Mouse (Mus musculus) forebrain, embryonic 12.5 days (tissue): Measurements from ENCODE around the gene Nfya. TPM values are rescaled to one million over a fixed set of nuclear protein-coding genes. Genes with fewer than 3 reads are reported as not detected.
"Not testable (repeated sequence)": the region's sequence is repeated elsewhere in the genome, so short reads cannot be mapped to it uniquely, and the experiment has no call there.

Experiments used
- ATAC-seq: fragments of 200-750 bp; cut with Nextera tagmentation; 2 replicates; pipeline ENCODE4 v1.8.0; 2017; ENCODE audit warnings: moderate TSS enrichment; ENCODE audit not compliant: low FRiP score
- H3K27ac ChIP-seq: fragments of 300-500 bp; sonication (generic); 2 replicates; pipeline ENCODE4 v1.5.1; 2016; ENCODE audit warnings: mild to moderate bottlenecking
- H3K27me3 ChIP-seq: fragments of 300-500 bp; sonication (generic); 2 replicates; pipeline ENCODE4 v1.6.1; 2016; ENCODE audit warnings: mild to moderate bottlenecking
- H3K36me3 ChIP-seq: fragments of 300-500 bp; sonication (generic); replicated peaks from 2 replicates; pipeline ENCODE4 v1.6.1; 2016; ENCODE audit warnings: mild to moderate bottlenecking
- H3K4me1 ChIP-seq: fragments of 300-500 bp; sonication (generic); 2 replicates; pipeline ENCODE4 v1.6.1; 2016
- H3K4me2 ChIP-seq: fragments of 300-500 bp; sonication (generic); 2 replicates; pipeline ENCODE4 v1.6.1; 2016; ENCODE audit warnings: mild to moderate bottlenecking, moderate library complexity
- H3K4me3 ChIP-seq: fragments of 300-500 bp; sonication (generic); replicated peaks from 2 replicates; pipeline ENCODE4 v1.5.1; 2016; ENCODE audit warnings: mild to moderate bottlenecking
- H3K9ac ChIP-seq: fragments of 300-500 bp; sonication (generic); 2 replicates; pipeline ENCODE4 v1.6.1; 2016; ENCODE audit warnings: mild to moderate bottlenecking
- H3K9me3 ChIP-seq: fragments of 300-500 bp; sonication (generic); 2 replicates; pipeline ENCODE4 v1.6.1; 2016
- WGBS: fragments of 180-500 bp; shearing (Covaris S2); methylation state at CpG from one replicate; pipeline ENCODE4 v1.1.7; 2016; 5-methylcytosine and 5-hydroxymethylcytosine counted together
- polyA plus RNA-seq: library from polyadenylated mRNA; unstranded; fragments of >200 nt; fragmentation: Nextera tagmentation; extraction: Ambion mirVana; gene quantifications from 2 replicates; pipeline ENCODE4 v1.2.1, GENCODE M21; 2016

The Nfya gene
- polyA plus RNA-seq, 1 experiment from 2014 or later = 20.7 TPM

- H3K36me3 ChIP-seq = no peaks in the 10 kb centered on the region
- no peak for ATAC-seq
- no peak overlapping the region for H3K4me3 ChIP-seq
- WGBS = 82% methylated on average over 8 of the region's 8 CpGs
- no peak overlapping the region for H3K27ac ChIP-seq
- no peaks in the 10 kb centered on the region for H3K4me1 ChIP-seq
- H3K9me3 ChIP-seq = 0 out of 2 replicates have a peak, but pooled peaks cover 3% of the 10 kb centered on the region
- H3K9ac ChIP-seq = no peak overlapping the region
- H3K4me2 ChIP-seq = no peak overlapping the region
- no peaks in the 10 kb centered on the region for H3K27me3 ChIP-seq
These were observed 36.7 kb downstream of the Nfya start for GRCm38 (mm10) chr17:48372987-48373386.

GRCm38 (mm10) chr17:48371621-48372020, 38.1 kb downstream of the Nfya start:
- no peaks in the 10 kb centered on the region for H3K4me1 ChIP-seq
- H3K4me3 ChIP-seq = no peak overlapping the region
- H3K36me3 ChIP-seq = no peaks in the 10 kb centered on the region
- no peak overlapping the region for H3K9ac ChIP-seq
- ATAC-seq = no peak
- H3K4me2 ChIP-seq = no peak overlapping the region
- H3K9me3 ChIP-seq = 0 out of 2 replicates have a peak, but pooled peaks cover 3% of the 10 kb centered on the region
- H3K27ac ChIP-seq = no peak overlapping the region
- no peaks in the 10 kb centered on the region for H3K27me3 ChIP-seq

- no peaks in the 10 kb centered on the region for H3K27me3 ChIP-seq
- no peak overlapping the region for H3K27ac ChIP-seq
- 92% methylated on average over 5 of the region's 5 CpGs for WGBS
- no peak overlapping the region for H3K9ac ChIP-seq
- H3K4me2 ChIP-seq = no peak overlapping the region
- no peaks in the 10 kb centered on the region for H3K9me3 ChIP-seq
- no peak overlapping the region for H3K4me3 ChIP-seq
- ATAC-seq = no peak
- 0 out of 2 replicates have a peak, but pooled peaks cover 2% of the 10 kb centered on the region for H3K4me1 ChIP-seq
- no peaks in the 10 kb centered on the region for H3K36me3 ChIP-seq
These were observed 42.9 kb downstream of the Nfya start for GRCm38 (mm10) chr17:48366806-48367205.

GRCm38 (mm10) chr17:48365511-48366155, 44.1 kb downstream of the Nfya start:
- no peaks in the 10 kb centered on the region for H3K36me3 ChIP-seq
- no peak for ATAC-seq
- H3K27ac ChIP-seq = no peak overlapping the region
- H3K9me3 ChIP-seq = no peaks in the 10 kb centered on the region
- H3K4me3 ChIP-seq = no peak overlapping the region
- no peak overlapping the region for H3K4me2 ChIP-seq
- H3K9ac ChIP-seq = no peak overlapping the region
- WGBS = 69% methylated on average over 9 of the region's 9 CpGs
- H3K27me3 ChIP-seq = no peaks in the 10 kb centered on the region
- 0 out of 2 replicates have a peak, but pooled peaks cover 2% of the 10 kb centered on the region for H3K4me1 ChIP-seq

GRCm38 (mm10) chr17:48363421-48363965, 46.2 kb downstream of the Nfya start:
- Histone ChIP-seq H3K4me1 (0 out of 2 replicates have a peak, but pooled peaks cover 2% of the 10 kb centered on the region), H3K9me3 (no peaks in the 10 kb centered on the region), H3K27ac (no peak overlapping the region), H3K27me3 (no peaks in the 10 kb centered on the region), H3K4me3 (no peak overlapping the region), H3K9ac (no peak overlapping the region), H3K4me2 (no peak overlapping the region), H3K36me3 (no peaks in the 10 kb centered on the region)
- WGBS = 84% methylated on average over 6 of the region's 6 CpGs
- ATAC-seq = no peak

GRCm38 (mm10) chr17:48362966-48363365, 46.7 kb downstream of the Nfya start:
- H3K36me3 ChIP-seq = no peaks in the 10 kb centered on the region
- no peak overlapping the region for H3K4me2 ChIP-seq
- no peak overlapping the region for H3K9ac ChIP-seq
- H3K4me3 ChIP-seq = no peak overlapping the region
- H3K27me3 ChIP-seq = no peaks in the 10 kb centered on the region
- 0 out of 2 replicates have a peak, but pooled peaks cover 2% of the 10 kb centered on the region for H3K4me1 ChIP-seq
- no peaks in the 10 kb centered on the region for H3K9me3 ChIP-seq
- 92% methylated on average over 8 of the region's 8 CpGs for WGBS
- ATAC-seq = no peak
- no peak overlapping the region for H3K27ac ChIP-seq

- ATAC-seq = no peak
- Histone ChIP-seq H3K4me2 (no peak overlapping the region), H3K9me3 (no peaks in the 10 kb centered on the region), H3K9ac (no peak overlapping the region), H3K36me3 (no peaks in the 10 kb centered on the region), H3K4me1 (0 out of 2 replicates have a peak, but pooled peaks cover 2% of the 10 kb centered on the region), H3K27me3 (no peaks in the 10 kb centered on the region), H3K27ac (no peak overlapping the region), H3K4me3 (no peak overlapping the region)
- 81% methylated on average over 3 of the region's 3 CpGs for WGBS
These were observed 47.4 kb downstream of the Nfya start for GRCm38 (mm10) chr17:48362346-48362745.

- Histone ChIP-seq H3K27me3 (no peaks in the 10 kb centered on the region), H3K4me3 (no peak overlapping the region), H3K27ac (no peak overlapping the region), H3K9ac (no peak overlapping the region), H3K9me3 (no peaks in the 10 kb centered on the region), H3K4me1 (no peaks in the 10 kb centered on the region), H3K4me2 (no peak overlapping the region), H3K36me3 (no peaks in the 10 kb centered on the region)
- no peak for ATAC-seq
- WGBS = 96% methylated on average over 4 of the region's 4 CpGs
These were observed 49.2 kb downstream of the Nfya start for GRCm38 (mm10) chr17:48360462-48360861.

GRCm38 (mm10) chr17:48359616-48360015, 50.1 kb downstream of the Nfya start, which contains the start of gene Treml1:
Gene Treml1 (plus strand): TSS chr17:48359916.
- H3K9ac ChIP-seq = no peak within 1 kb of the TSS
- no peak within 1 kb of the TSS for H3K4me2 ChIP-seq
- no peaks in the 10 kb centered on the region for H3K9me3 ChIP-seq
- H3K27ac ChIP-seq = no peak within 1 kb of the TSS
- ATAC-seq = no peak
- H3K4me1 ChIP-seq = no peaks in the 10 kb centered on the region
- H3K36me3 ChIP-seq = no peaks in the 10 kb centered on the region
- H3K27me3 ChIP-seq = no peaks in the 10 kb centered on the region
- WGBS = 89% methylated on average over 7 of the region's 7 CpGs
- no peak within 1 kb of the TSS for H3K4me3 ChIP-seq

- WGBS = 55% methylated on average over 2 of the region's 2 CpGs
- no peaks in the 10 kb centered on the region for H3K36me3 ChIP-seq
- H3K9ac ChIP-seq = no peak overlapping the region
- H3K27ac ChIP-seq = no peak overlapping the region
- H3K9me3 ChIP-seq = no peaks in the 10 kb centered on the region
- no peaks in the 10 kb centered on the region for H3K4me1 ChIP-seq
- no peak for ATAC-seq
- H3K27me3 ChIP-seq = no peaks in the 10 kb centered on the region
- H3K4me3 ChIP-seq = no peak overlapping the region
- no peak overlapping the region for H3K4me2 ChIP-seq
These were observed 51.8 kb downstream of the Nfya start for GRCm38 (mm10) chr17:48357892-48358291.

- Histone ChIP-seq H3K9me3 (no peaks in the 10 kb centered on the region), H3K9ac (no peak overlapping the region), H3K4me1 (no peaks in the 10 kb centered on the region), H3K27ac (no peak overlapping the region), H3K4me3 (no peak overlapping the region), H3K27me3 (no peaks in the 10 kb centered on the region), H3K4me2 (no peak overlapping the region), H3K36me3 (no peaks in the 10 kb centered on the region)
- WGBS = 87% methylated on average over 3 of the region's 3 CpGs
- ATAC-seq = no peak
These were observed 53.9 kb downstream of the Nfya start for GRCm38 (mm10) chr17:48355822-48356221.

- H3K27ac ChIP-seq, H3K4me2 ChIP-seq, H3K27me3 ChIP-seq, H3K9ac ChIP-seq, ATAC-seq, H3K4me3 ChIP-seq, H3K4me1 ChIP-seq, H3K9me3 ChIP-seq, H3K36me3 ChIP-seq: not testable (repeated sequence)
- 68% methylated on average over 7 of the region's 7 CpGs for WGBS
These were observed 56.7 kb downstream of the Nfya start for GRCm38 (mm10) chr17:48352976-48353375.

- H3K4me1 ChIP-seq = no peaks in the 10 kb centered on the region
- no peak overlapping the region for H3K4me3 ChIP-seq
- H3K9ac ChIP-seq = no peak overlapping the region
- WGBS = 72% methylated on average over 5 of the region's 5 CpGs
- H3K9me3 ChIP-seq = no peaks in the 10 kb centered on the region
- no peaks in the 10 kb centered on the region for H3K27me3 ChIP-seq
- no peaks in the 10 kb centered on the region for H3K36me3 ChIP-seq
- no peak overlapping the region for H3K27ac ChIP-seq
- no peak overlapping the region for H3K4me2 ChIP-seq
- no peak for ATAC-seq
These were observed 59.0 kb downstream of the Nfya start for GRCm38 (mm10) chr17:48350681-48351193.
